Mouse (Mus musculus) neural tube, embryonic 12.5 days (tissue): ENCODE results near the gene Ankrd33. TPM values are rescaled to one million over a fixed set of nuclear protein-coding genes. Genes with fewer than 3 reads are reported as not detected.

Experiments used
- ATAC-seq: fragments of 200-750 bp; cut with Nextera tagmentation; 2 replicates; pipeline ENCODE4 v1.8.0; 2017; ENCODE audit warnings: low read depth, mild to moderate bottlenecking, moderate TSS enrichment, moderate library complexity; ENCODE audit not compliant: low FRiP score
- H3K27ac ChIP-seq: fragments of 300-500 bp; sonication (generic); 2 replicates; pipeline ENCODE4 v1.5.1; 2016
- H3K27me3 ChIP-seq: fragments of 300-500 bp; sonication (generic); replicated peaks from 2 replicates; pipeline ENCODE4 v1.6.1; 2016; ENCODE audit warnings: mild to moderate bottlenecking
- H3K36me3 ChIP-seq: fragments of 300-500 bp; sonication (generic); 2 replicates; pipeline ENCODE4 v1.6.1; 2016; ENCODE audit warnings: mild to moderate bottlenecking
- H3K4me1 ChIP-seq: fragments of 300-500 bp; sonication (generic); 2 replicates; pipeline ENCODE4 v1.6.1; 2016
- H3K4me2 ChIP-seq: fragments of 300-500 bp; sonication (generic); replicated peaks from 2 replicates; pipeline ENCODE4 v1.6.1; 2016; ENCODE audit warnings: mild to moderate bottlenecking
- H3K4me3 ChIP-seq: fragments of 300-500 bp; sonication (generic); 2 replicates; pipeline ENCODE4 v1.5.1; 2016
- H3K9ac ChIP-seq: fragments of 300-500 bp; sonication (generic); 2 replicates; pipeline ENCODE4 v1.6.1; 2016; ENCODE audit warnings: mild to moderate bottlenecking
- H3K9me3 ChIP-seq: fragments of 300-500 bp; sonication (generic); 2 replicates; pipeline ENCODE4 v1.6.1; 2016; ENCODE audit warnings: mild to moderate bottlenecking
- WGBS: fragments of 180-500 bp; shearing (Covaris S2); methylation state at CpG from one replicate; pipeline ENCODE4 v1.1.7; 2016; 5-methylcytosine and 5-hydroxymethylcytosine counted together
- polyA plus RNA-seq: library from polyadenylated mRNA; unstranded; fragments of >200 nt; fragmentation: Nextera tagmentation; extraction: Ambion mirVana; gene quantifications from 2 replicates; pipeline ENCODE4 v1.2.1, GENCODE M21; 2016

Ankrd33 gene
- polyA plus RNA-seq, 1 experiment from 2014 or later: not detected

GRCm38 (mm10) chr15:101131498-101131897 lies 15.9 kb downstream of the Ankrd33 start:
- peak overlapping the region; percentile 4; the same call in 1 of the 2 replicates for H3K4me2 ChIP-seq
- WGBS: 49% methylated on average over 11 of the region's 11 CpGs
- no peaks in the 10 kb centered on the region for H3K36me3 ChIP-seq
- H3K9ac ChIP-seq: no peak overlapping the region
- no peak overlapping the region for H3K4me3 ChIP-seq
- peaks cover 29% of the 10 kb centered on the region for H3K4me1 ChIP-seq
- H3K9me3 ChIP-seq: no peaks in the 10 kb centered on the region
- no peak for ATAC-seq
- H3K27ac ChIP-seq: no peak overlapping the region
- peaks cover 47% of the 10 kb centered on the region for H3K27me3 ChIP-seq

- Histone ChIP-seq H3K4me2 (peak overlapping the region; percentile 4; the same call in 1 of the 2 replicates), H3K4me3 (no peak overlapping the region), H3K27me3 (peaks cover 42% of the 10 kb centered on the region), H3K27ac (no peak overlapping the region), H3K9ac (no peak overlapping the region), H3K4me1 (peaks cover 29% of the 10 kb centered on the region), H3K9me3 (no peaks in the 10 kb centered on the region), H3K36me3 (no peaks in the 10 kb centered on the region)
- no peak for ATAC-seq
- WGBS: 53% methylated on average over 6 of the region's 6 CpGs
These were observed 16.5 kb downstream of the Ankrd33 start for GRCm38 (mm10) chr15:101132041-101132440.

GRCm38 (mm10) chr15:101132761-101133160 lies 17.2 kb downstream of the Ankrd33 start:
- Histone ChIP-seq H3K36me3 (no peaks in the 10 kb centered on the region), H3K9me3 (no peaks in the 10 kb centered on the region), H3K27ac (no peak overlapping the region), H3K9ac (no peak overlapping the region), H3K4me1 (peaks cover 29% of the 10 kb centered on the region), H3K4me3 (no peak overlapping the region), H3K4me2 (no peak overlapping the region), H3K27me3 (peaks cover 35% of the 10 kb centered on the region)
- 83% methylated on average over 6 of the region's 6 CpGs for WGBS
- no peak for ATAC-seq

GRCm38 (mm10) chr15:101133993-101134704 lies 18.6 kb downstream of the Ankrd33 start:
- H3K4me1 ChIP-seq: peaks cover 21% of the 10 kb centered on the region
- H3K9ac ChIP-seq: no peak overlapping the region
- peaks cover 21% of the 10 kb centered on the region for H3K27me3 ChIP-seq
- no peak overlapping the region for H3K4me3 ChIP-seq
- no peaks in the 10 kb centered on the region for H3K36me3 ChIP-seq
- H3K27ac ChIP-seq: no peak overlapping the region
- H3K9me3 ChIP-seq: no peaks in the 10 kb centered on the region
- peak overlapping the region; percentile 31 for H3K4me2 ChIP-seq
- no peak for ATAC-seq
- 19% methylated on average over 15 of the region's 15 CpGs for WGBS

- no peak overlapping the region for H3K9ac ChIP-seq
- no peak overlapping the region for H3K27ac ChIP-seq
- H3K9me3 ChIP-seq: no peaks in the 10 kb centered on the region
- 69% methylated on average over 8 of the region's 8 CpGs for WGBS
- H3K36me3 ChIP-seq: no peaks in the 10 kb centered on the region
- H3K4me2 ChIP-seq: peak overlapping the region; percentile 31
- H3K27me3 ChIP-seq: peaks cover 9% of the 10 kb centered on the region
- no peak for ATAC-seq
- no peak overlapping the region for H3K4me3 ChIP-seq
- peaks cover 34% of the 10 kb centered on the region for H3K4me1 ChIP-seq
These were observed 19.9 kb downstream of the Ankrd33 start for GRCm38 (mm10) chr15:101135405-101135804.

- Histone ChIP-seq H3K4me2 (no peak overlapping the region), H3K36me3 (no peaks in the 10 kb centered on the region), H3K4me3 (no peak overlapping the region), H3K27ac (no peak overlapping the region), H3K27me3 (no peaks in the 10 kb centered on the region), H3K9ac (no peak overlapping the region), H3K9me3 (no peaks in the 10 kb centered on the region), H3K4me1 (peaks cover 30% of the 10 kb centered on the region)
- no peak for ATAC-seq
- WGBS: 83% methylated on average over 11 of the region's 11 CpGs
These were observed 21.9 kb downstream of the Ankrd33 start for GRCm38 (mm10) chr15:101137455-101137854.

GRCm38 (mm10) chr15:101138675-101139074 lies 23.1 kb downstream of the Ankrd33 start:
- Histone ChIP-seq H3K27me3 (no peaks in the 10 kb centered on the region; the same call in 1 of the 2 replicates), H3K4me2 (no peak overlapping the region), H3K36me3 (no peaks in the 10 kb centered on the region), H3K4me1 (peaks cover 37% of the 10 kb centered on the region), H3K9ac (no peak overlapping the region), H3K9me3 (no peaks in the 10 kb centered on the region), H3K27ac (no peak overlapping the region), H3K4me3 (no peak overlapping the region)
- ATAC-seq: no peak
- 90% methylated on average over 3 of the region's 3 CpGs for WGBS

- H3K9me3 ChIP-seq: no peaks in the 10 kb centered on the region
- no peak for ATAC-seq
- peak overlapping the region; percentile 15; the same call in 1 of the 2 replicates for H3K27ac ChIP-seq
- H3K9ac ChIP-seq: no peak overlapping the region
- 12% methylated on average over 12 of the region's 12 CpGs for WGBS
- no peaks in the 10 kb centered on the region; the same call in 1 of the 2 replicates for H3K27me3 ChIP-seq
- H3K4me1 ChIP-seq: peaks cover 35% of the 10 kb centered on the region
- no peak overlapping the region for H3K4me3 ChIP-seq
- no peaks in the 10 kb centered on the region for H3K36me3 ChIP-seq
- H3K4me2 ChIP-seq: peak overlapping the region; percentile 24
These were observed 24.3 kb downstream of the Ankrd33 start for GRCm38 (mm10) chr15:101139885-101140284.

GRCm38 (mm10) chr15:101140587-101140986 lies 25.0 kb downstream of the Ankrd33 start:
- ATAC-seq: no peak
- Histone ChIP-seq H3K4me2 (0 out of 2 replicates have a peak overlapping the region, but pooled peaks have one; percentile 19), H3K36me3 (no peaks in the 10 kb centered on the region), H3K9ac (no peak overlapping the region), H3K27ac (no peak overlapping the region), H3K9me3 (no peaks in the 10 kb centered on the region), H3K4me1 (peaks cover 41% of the 10 kb centered on the region), H3K27me3 (no peaks in the 10 kb centered on the region; the same call in 1 of the 2 replicates), H3K4me3 (no peak overlapping the region)
- WGBS: 64% methylated on average over 6 of the region's 6 CpGs

GRCm38 (mm10) chr15:101141061-101141541 lies 25.5 kb downstream of the Ankrd33 start:
- Histone ChIP-seq H3K9me3 (no peaks in the 10 kb centered on the region), H3K27ac (no peak overlapping the region), H3K27me3 (no peaks in the 10 kb centered on the region; the same call in 1 of the 2 replicates), H3K36me3 (no peaks in the 10 kb centered on the region), H3K4me3 (no peak overlapping the region), H3K4me2 (0 out of 2 replicates have a peak overlapping the region, but pooled peaks have one; percentile 19), H3K9ac (no peak overlapping the region), H3K4me1 (peaks cover 46% of the 10 kb centered on the region)
- ATAC-seq: peak; percentile 68
- WGBS: 6% methylated on average over 11 of the region's 14 CpGs

- WGBS: 58% methylated on average over 8 of the region's 8 CpGs
- H3K4me1 ChIP-seq: peaks cover 47% of the 10 kb centered on the region
These were observed 27.1 kb downstream of the Ankrd33 start for GRCm38 (mm10) chr15:101142672-101143071.

GRCm38 (mm10) chr15:101143494-101143893 lies 27.9 kb downstream of the Ankrd33 start:
- no peak for ATAC-seq
- H3K27me3 ChIP-seq: no peaks in the 10 kb centered on the region; the same call in 1 of the 2 replicates
- peaks cover 47% of the 10 kb centered on the region for H3K4me1 ChIP-seq
- H3K4me2 ChIP-seq: no peak overlapping the region
- H3K27ac ChIP-seq: no peak overlapping the region
- H3K9ac ChIP-seq: peak overlapping the region; percentile 30; the same call in 1 of the 2 replicates
- no peaks in the 10 kb centered on the region for H3K9me3 ChIP-seq
- H3K36me3 ChIP-seq: no peaks in the 10 kb centered on the region
- 21% methylated on average over 8 of the region's 8 CpGs for WGBS
- no peak overlapping the region for H3K4me3 ChIP-seq

More at GRCm38 (mm10) chr15:101142672-101143071, 27.1 kb downstream of the Ankrd33 start:
- Histone ChIP-seq H3K27ac (no peak overlapping the region), H3K4me3 (no peak overlapping the region), H3K9ac (no peak overlapping the region), H3K9me3 (no peaks in the 10 kb centered on the region), H3K4me2 (no peak overlapping the region), H3K27me3 (no peaks in the 10 kb centered on the region; the same call in 1 of the 2 replicates), H3K36me3 (no peaks in the 10 kb centered on the region)
- no peak for ATAC-seq
